Mouse (Mus musculus) intestine, embryonic 14.5 days (tissue): ENCODE data around the gene Vipas39. TPM values are rescaled to one million over a fixed set of nuclear protein-coding genes. Genes with fewer than 3 reads are reported as not detected.
"Not testable (repeated sequence)": the region's sequence is repeated elsewhere in the genome, so short reads cannot be mapped to it uniquely, and the experiment has no call there.

Source experiments
- ATAC-seq: fragments of 200-750 bp; cut with Nextera tagmentation; replicated peaks from 2 replicates; pipeline ENCODE4 v1.8.0; 2017; ENCODE audit warnings: low read depth, moderate number of reproducible peaks, moderate TSS enrichment, moderate library complexity; ENCODE audit not compliant: low FRiP score, low TSS enrichment
- DNase-seq: peaks from one replicate; pipeline ENCODE4 v3.0.0-alpha.2; 2018; ENCODE audit warnings: low spot score
- H3K27ac ChIP-seq: fragments of 300-500 bp; sonication (generic); 2 replicates; pipeline ENCODE4 v1.5.1; 2014; ENCODE audit warnings: low read depth, mild to moderate bottlenecking, control low read depth
- H3K27me3 ChIP-seq: fragments of 300-500 bp; sonication (generic); replicated peaks from 2 replicates; pipeline ENCODE4 v1.6.1; 2014; ENCODE audit warnings: low read length, control low read depth; ENCODE audit not compliant: control insufficient read depth, insufficient read depth
- H3K36me3 ChIP-seq: fragments of 300-500 bp; sonication (generic); 2 replicates; pipeline ENCODE4 v1.6.1; 2014; ENCODE audit warnings: low read length, control low read depth; ENCODE audit not compliant: control insufficient read depth, insufficient read depth
- H3K4me1 ChIP-seq: fragments of 300-500 bp; sonication (generic); replicated peaks from 2 replicates; pipeline ENCODE4 v1.6.1; 2014; ENCODE audit warnings: low read length, control low read depth, mixed read lengths; ENCODE audit not compliant: control insufficient read depth, insufficient read depth
- H3K4me2 ChIP-seq: fragments of 300-500 bp; sonication (generic); 2 replicates; pipeline ENCODE4 v1.6.1; 2014; ENCODE audit warnings: low read length
- H3K4me3 ChIP-seq: fragments of 300-500 bp; sonication (generic); 2 replicates; pipeline ENCODE4 v1.5.1; 2014; ENCODE audit warnings: low read depth, low read length, control low read depth, mixed read lengths
- H3K9ac ChIP-seq: fragments of 300-500 bp; sonication (generic); 2 replicates; pipeline ENCODE4 v1.6.1; 2014; ENCODE audit warnings: mild to moderate bottlenecking, low read length
- H3K9me3 ChIP-seq: fragments of 300-500 bp; sonication (generic); 2 replicates; pipeline ENCODE4 v1.6.1; 2016; ENCODE audit warnings: low read length, control low read depth; ENCODE audit not compliant: control insufficient read depth
- WGBS: fragments of 180-500 bp; shearing (Covaris S2); extraction: QIAGEN DNeasy Blood & Tissue Kit; methylation state at CpG from one replicate; pipeline ENCODE4 v1.1.7; 2014; 5-methylcytosine and 5-hydroxymethylcytosine counted together
- polyA plus RNA-seq: library from polyadenylated mRNA; unstranded; fragments of >200 nt; fragmentation: Nextera tagmentation; extraction: Ambion mirVana; gene quantifications from 2 replicates; pipeline ENCODE4 v1.2.1, GENCODE M21; 2014

Gene Vipas39
- polyA plus RNA-seq = 40.8 and 47.3 TPM in 2 replicates

DNA sequence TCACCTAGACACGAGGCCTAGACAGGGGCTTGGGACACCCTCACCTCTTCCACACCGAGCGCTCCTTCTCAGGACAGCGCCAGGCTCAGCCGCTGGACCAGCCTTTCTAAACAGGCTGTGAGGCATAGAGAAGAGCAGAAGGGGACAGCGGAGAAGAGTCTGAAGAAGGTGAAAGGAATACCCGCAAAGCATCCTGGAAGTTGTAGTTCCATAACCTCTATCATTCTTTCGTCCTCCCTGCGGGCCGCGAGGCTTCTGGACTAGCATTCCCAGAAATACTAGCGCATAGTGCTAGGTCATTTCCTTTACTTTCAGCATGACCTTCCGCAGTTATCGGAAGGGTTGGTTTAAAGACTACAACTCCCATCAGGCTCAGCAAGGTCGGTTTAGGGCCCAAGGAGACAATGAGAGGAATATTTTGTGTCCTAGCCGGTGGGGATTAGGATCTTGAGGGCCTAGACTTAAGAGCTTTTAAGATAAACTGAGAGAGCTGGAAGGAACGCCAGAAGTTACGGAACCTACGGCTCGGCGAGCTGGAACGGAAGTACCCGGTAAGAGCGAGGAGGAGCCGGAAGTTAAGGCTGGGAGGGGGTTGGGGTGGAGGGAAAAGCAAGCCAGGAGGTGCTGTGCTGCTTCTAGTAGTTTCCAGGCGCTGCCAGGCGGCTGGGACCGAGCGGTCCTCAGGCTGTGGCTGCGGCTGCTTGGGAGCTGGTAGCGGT lies at the start of gene Vipas39, which contains the start of gene Ahsa1:
Gene Vipas39, minus strand, starts transcription at position 149 of the 719 bp plus-strand sequence.
Gene Ahsa1, plus strand, starts transcription at position 372 of the 719 bp plus-strand sequence.
- peak; percentile 96 for DNase-seq
- H3K36me3 ChIP-seq = peaks cover 58% of the 10 kb centered on the region
- no peaks in the 10 kb centered on the region for H3K9me3 ChIP-seq
- peak within 1 kb of the TSS; percentile 84 for H3K4me2 ChIP-seq
- H3K9ac ChIP-seq = peak within 1 kb of the TSS; percentile 78
- peak within 1 kb of the TSS; percentile 72 for H3K4me3 ChIP-seq
- H3K4me1 ChIP-seq = peaks cover 16% of the 10 kb centered on the region
- ATAC-seq = peak; percentile 95
- H3K27me3 ChIP-seq = no peaks in the 10 kb centered on the region
- WGBS = under 1% methylated on average over 31 of the region's 31 CpGs
- H3K27ac ChIP-seq = peak within 1 kb of the TSS; percentile 77

DNA sequence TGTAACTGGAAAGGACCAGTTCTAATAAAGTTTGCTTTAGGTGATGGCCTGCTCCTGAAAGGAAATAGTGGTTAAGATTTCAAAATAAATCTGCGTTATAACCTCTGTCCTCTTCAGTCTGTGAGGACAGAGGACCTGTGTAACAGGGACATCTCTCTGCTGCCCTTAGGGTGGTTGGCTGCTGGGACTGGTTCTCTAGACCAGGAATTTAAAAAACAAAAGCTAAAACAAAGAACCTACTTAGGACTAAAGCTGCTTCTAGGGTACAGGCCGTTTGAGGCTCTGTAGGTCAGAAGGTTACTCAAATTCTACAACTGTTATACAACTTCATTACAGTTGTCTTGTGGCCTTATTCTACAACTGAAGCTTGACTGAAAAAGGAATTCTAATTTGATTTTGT lies 47.0 kb upstream of the Vipas39 start:
- Histone ChIP-seq H3K4me1 (no peaks in the 10 kb centered on the region), H3K27ac (no peak overlapping the region), H3K4me2 (no peak overlapping the region), H3K36me3 (peaks cover 45% of the 10 kb centered on the region), H3K27me3 (no peaks in the 10 kb centered on the region), H3K4me3 (no peak overlapping the region), H3K9me3 (no peaks in the 10 kb centered on the region), H3K9ac (no peak overlapping the region)
- 79% methylated on average over 2 of the region's 2 CpGs for WGBS
- no peak for DNase-seq
- no peak for ATAC-seq

DNA sequence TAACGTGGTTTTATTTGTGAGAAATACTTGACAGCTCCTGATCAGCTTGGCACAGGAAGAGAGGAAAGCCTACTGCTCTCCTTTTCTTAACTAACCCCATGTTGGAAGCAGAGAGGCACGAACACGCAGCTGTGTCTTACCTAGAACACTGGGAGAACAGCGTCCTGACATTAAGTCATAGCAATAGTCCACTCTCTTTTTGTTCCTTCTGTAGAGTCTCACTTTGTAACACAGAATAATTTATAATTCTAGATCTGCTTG lies 40.5 kb upstream of the Vipas39 start:
- not testable (repeated sequence) for ATAC-seq, H3K27ac ChIP-seq, H3K27me3 ChIP-seq, H3K4me3 ChIP-seq, H3K9me3 ChIP-seq, H3K4me2 ChIP-seq, H3K9ac ChIP-seq, DNase-seq, H3K4me1 ChIP-seq
- peaks cover 34% of the 10 kb centered on the region for H3K36me3 ChIP-seq
- 79% methylated on average over 4 of the region's 4 CpGs for WGBS

DNA sequence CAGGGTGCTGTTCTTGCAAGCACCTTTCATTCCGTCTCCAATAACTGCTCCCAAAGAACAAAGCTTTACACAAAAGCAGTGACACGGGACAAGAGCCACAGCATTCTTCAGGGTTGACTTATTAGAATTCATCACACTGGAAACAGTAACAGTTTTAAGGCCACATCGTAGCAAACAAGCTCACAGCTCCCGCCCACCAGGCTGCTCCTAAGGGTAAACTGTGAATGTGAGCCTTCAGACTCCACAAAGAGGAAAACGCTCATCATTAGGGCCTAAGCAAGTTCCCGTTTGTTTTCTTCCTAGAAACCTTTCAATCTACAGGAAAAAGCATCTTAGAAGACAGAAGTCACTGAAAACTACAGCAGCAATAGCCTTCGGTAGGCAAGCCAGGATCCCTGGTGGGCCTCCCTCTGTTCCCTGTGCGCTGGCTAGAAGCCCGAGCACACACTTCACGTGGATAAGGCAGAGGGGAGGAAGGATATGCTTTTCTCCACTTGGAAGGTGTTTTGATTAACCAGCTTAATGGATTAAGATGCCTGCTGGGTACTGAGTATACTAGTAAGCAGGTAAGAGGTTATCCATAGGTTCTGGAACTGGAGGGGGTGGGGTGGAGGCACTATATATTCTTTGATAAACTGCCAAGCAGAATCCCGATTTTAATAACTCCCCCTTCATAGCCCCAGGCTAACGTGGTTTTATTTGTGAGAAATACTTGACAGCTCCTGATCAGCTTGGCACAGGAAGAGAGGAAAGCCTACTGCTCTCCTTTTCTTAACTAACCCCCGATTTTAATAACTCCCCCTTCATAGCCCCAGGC lies 39.9 kb upstream of the Vipas39 start:
- WGBS = 49% methylated on average over 13 of the region's 13 CpGs
- ATAC-seq = no peak

DNA sequence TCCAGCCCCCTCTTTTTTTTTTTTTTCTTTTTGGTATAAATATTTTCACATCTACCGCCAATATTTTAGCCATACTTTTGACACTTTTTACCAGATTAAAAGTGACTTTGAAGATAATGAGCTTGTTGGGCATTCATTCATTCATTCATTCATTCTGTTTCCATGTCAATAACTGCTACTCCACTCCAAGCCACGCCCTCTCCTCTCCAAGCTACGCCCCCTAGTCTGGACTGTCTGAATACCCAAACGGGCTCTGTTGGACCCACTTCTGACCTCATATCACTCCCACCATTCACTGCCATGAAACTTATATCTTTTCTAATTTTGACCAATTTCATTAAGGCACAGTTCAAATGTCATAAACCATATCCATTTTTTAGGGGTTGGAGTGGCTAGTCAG lies 35.1 kb upstream of the Vipas39 start:
- peaks cover 37% of the 10 kb centered on the region for H3K27me3 ChIP-seq
- DNase-seq (no peak), ATAC-seq (no peak)
- H3K4me1 ChIP-seq = peaks cover 4% of the 10 kb centered on the region; the same call in 1 of the 2 replicates
- 54% methylated on average over 4 of the region's 4 CpGs for WGBS
- H3K27ac ChIP-seq = no peak overlapping the region
- H3K4me2 ChIP-seq = no peak overlapping the region
- H3K4me3 ChIP-seq = no peak overlapping the region
- H3K9ac ChIP-seq = no peak overlapping the region
- no peaks in the 10 kb centered on the region for H3K36me3 ChIP-seq
- no peaks in the 10 kb centered on the region for H3K9me3 ChIP-seq

More for the DNA sequence above, 39.9 kb upstream of the Vipas39 start:
- Histone ChIP-seq H3K4me3 (no peak overlapping the region), H3K4me1 (no peaks in the 10 kb centered on the region), H3K9me3 (no peaks in the 10 kb centered on the region), H3K27ac (no peak overlapping the region), H3K9ac (no peak overlapping the region), H3K27me3 (peaks cover 10% of the 10 kb centered on the region; the same call in 1 of the 2 replicates), H3K4me2 (no peak overlapping the region), H3K36me3 (peaks cover 28% of the 10 kb centered on the region)
- DNase-seq = no peak

- no peak overlapping the region for H3K27ac ChIP-seq
- H3K4me3 ChIP-seq = peak overlapping the region; percentile 67
- peak overlapping the region; percentile 58; the same call in 1 of the 2 replicates for H3K9ac ChIP-seq
- WGBS = 2% methylated on average over 9 of the region's 9 CpGs
- H3K4me1 ChIP-seq = peaks cover 4% of the 10 kb centered on the region; the same call in 1 of the 2 replicates
- no peaks in the 10 kb centered on the region for H3K9me3 ChIP-seq
- no peaks in the 10 kb centered on the region for H3K36me3 ChIP-seq
- ATAC-seq = no peak
- H3K4me2 ChIP-seq = peak overlapping the region; percentile 96
- peaks cover 37% of the 10 kb centered on the region for H3K27me3 ChIP-seq
- no peak for DNase-seq
These were observed 34.3 kb upstream of the Vipas39 start for GRCm38 (mm10) chr12:87300441-87300690.

DNA sequence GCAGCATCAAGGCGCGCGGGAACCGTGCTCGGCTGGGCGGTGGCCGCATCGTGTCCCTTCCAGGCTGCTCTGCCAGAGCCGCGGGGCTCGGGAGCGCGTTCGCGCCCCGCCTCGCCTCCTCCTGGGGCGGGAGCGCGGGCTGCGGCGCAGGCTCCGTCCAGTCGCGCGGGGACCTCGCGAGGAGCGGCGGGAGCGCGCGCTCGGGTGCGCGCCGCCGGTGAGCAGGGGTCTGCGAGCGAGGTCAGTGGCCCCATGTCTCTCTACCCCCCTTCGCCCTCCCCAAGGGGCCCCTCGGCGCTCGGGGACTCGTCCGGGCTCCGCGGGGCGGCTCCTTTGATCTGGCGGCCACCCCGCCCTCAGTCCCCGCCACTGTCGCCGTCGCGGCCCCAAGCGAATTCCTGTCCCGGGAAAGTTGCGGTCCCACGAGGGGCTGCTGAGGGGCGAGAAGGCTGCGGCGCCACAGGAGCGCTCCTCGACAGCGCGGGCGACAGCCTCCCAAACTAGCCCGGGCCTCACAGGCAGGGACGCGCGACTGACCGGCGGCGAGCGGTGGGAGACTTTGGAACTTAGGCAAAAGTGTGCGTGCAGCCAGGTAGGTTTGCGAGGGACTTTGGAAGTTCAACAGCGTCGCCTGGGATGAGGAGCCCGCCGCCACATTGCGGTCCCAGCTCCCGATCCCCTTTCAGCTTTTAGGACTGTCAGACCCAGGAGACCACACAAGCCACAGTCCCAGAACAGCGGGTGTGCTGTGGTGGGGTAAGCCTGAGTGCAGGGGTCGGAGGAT lies 33.8 kb upstream of the Vipas39 start, which contains the start of gene Ism2:
Gene Ism2, minus strand, starts transcription at position 49 of the 784 bp plus-strand sequence.
- Histone ChIP-seq H3K4me1 (peaks cover 4% of the 10 kb centered on the region; the same call in 1 of the 2 replicates), H3K9me3 (no peaks in the 10 kb centered on the region), H3K4me2 (peak within 1 kb of the TSS; percentile 96), H3K36me3 (no peaks in the 10 kb centered on the region), H3K4me3 (peak within 1 kb of the TSS; percentile 67), H3K27ac (no peak within 1 kb of the TSS), H3K27me3 (peaks cover 37% of the 10 kb centered on the region), H3K9ac (peak within 1 kb of the TSS; percentile 58)
- DNase-seq (peak; percentile 79), ATAC-seq (peak; percentile 73)
- under 1% methylated on average over 82 of the region's 86 CpGs for WGBS

GRCm38 (mm10) chr12:87299037-87299656 lies 33.1 kb upstream of the Vipas39 start:
- peaks cover 4% of the 10 kb centered on the region; the same call in 1 of the 2 replicates for H3K4me1 ChIP-seq
- no peaks in the 10 kb centered on the region for H3K9me3 ChIP-seq
- 8% methylated on average over 29 of the region's 29 CpGs for WGBS
- no peak overlapping the region for H3K27ac ChIP-seq
- ATAC-seq (peak; percentile 59), DNase-seq (peak; percentile 59)
- no peaks in the 10 kb centered on the region for H3K36me3 ChIP-seq
- peak overlapping the region; percentile 58 for H3K9ac ChIP-seq
- H3K27me3 ChIP-seq = peaks cover 37% of the 10 kb centered on the region
- peak overlapping the region; percentile 96 for H3K4me2 ChIP-seq
- peak overlapping the region; percentile 67 for H3K4me3 ChIP-seq
